Mouse (Mus musculus) bone marrow, adult 2 months (tissue): ENCODE measurements around the gene Zdhhc17. TPM values are rescaled to one million over a fixed set of nuclear protein-coding genes. Genes with fewer than 3 reads are reported as not detected.
A peak's percentile ranks its signal among the peaks of the same experiment; 100 is the strongest.

Experiments
- H3K27ac ChIP-seq: fragments of 200-500 bp; 2 replicates; pipeline ENCODE4 v1.5.1; 2012; ENCODE audit warnings: low read depth, mild to moderate bottlenecking, control low read depth, inconsistent platforms, low read length; ENCODE audit not compliant: control insufficient read depth, poor library complexity, insufficient read depth
- H3K4me1 ChIP-seq: fragments of 200-500 bp; 2 replicates; pipeline ENCODE4 v1.6.1; 2011; ENCODE audit warnings: low read length; ENCODE audit not compliant: control insufficient read depth, insufficient read depth
- H3K4me3 ChIP-seq: fragments of 200-500 bp; replicated peaks from 2 replicates; pipeline ENCODE3; 2011; ENCODE audit warnings: mild to moderate bottlenecking, low read depth, low read length, control low read depth; ENCODE audit not compliant: control insufficient read depth
- CTCF ChIP-seq: fragments of 200-500 bp; IDR thresholded peaks from 2 replicates; pipeline ENCODE4 v1.5.1; 2011; ENCODE audit warnings: low read length, control low read depth; ENCODE audit not compliant: control insufficient read depth, insufficient read depth
- POLR2A ChIP-seq: fragments of 200-500 bp; IDR thresholded peaks from 2 replicates; pipeline ENCODE4 v1.6.1; 2011; ENCODE audit warnings: low read depth, mild to moderate bottlenecking, control low read depth, low read length, borderline replicate concordance; ENCODE audit not compliant: control insufficient read depth
- WGBS: fragments of 180-500 bp; shearing (Covaris S2); methylation state at CpG from one replicate; pipeline ENCODE4 v1.1.7; 2018; 5-methylcytosine and 5-hydroxymethylcytosine counted together
- polyA plus RNA-seq: library from polyadenylated mRNA; stranded (reverse); fragments of >200 nt; gene quantifications from 2 replicates; pipeline ENCODE4 v1.2.4, GENCODE M21; 2011; ENCODE audit warnings: low replicate concordance; ENCODE audit not compliant: missing spikeins, insufficient read depth, insufficient read length

Gene Zdhhc17
- polyA plus RNA-seq, result 4.6 and 9.4 TPM in 2 replicates

DNA sequence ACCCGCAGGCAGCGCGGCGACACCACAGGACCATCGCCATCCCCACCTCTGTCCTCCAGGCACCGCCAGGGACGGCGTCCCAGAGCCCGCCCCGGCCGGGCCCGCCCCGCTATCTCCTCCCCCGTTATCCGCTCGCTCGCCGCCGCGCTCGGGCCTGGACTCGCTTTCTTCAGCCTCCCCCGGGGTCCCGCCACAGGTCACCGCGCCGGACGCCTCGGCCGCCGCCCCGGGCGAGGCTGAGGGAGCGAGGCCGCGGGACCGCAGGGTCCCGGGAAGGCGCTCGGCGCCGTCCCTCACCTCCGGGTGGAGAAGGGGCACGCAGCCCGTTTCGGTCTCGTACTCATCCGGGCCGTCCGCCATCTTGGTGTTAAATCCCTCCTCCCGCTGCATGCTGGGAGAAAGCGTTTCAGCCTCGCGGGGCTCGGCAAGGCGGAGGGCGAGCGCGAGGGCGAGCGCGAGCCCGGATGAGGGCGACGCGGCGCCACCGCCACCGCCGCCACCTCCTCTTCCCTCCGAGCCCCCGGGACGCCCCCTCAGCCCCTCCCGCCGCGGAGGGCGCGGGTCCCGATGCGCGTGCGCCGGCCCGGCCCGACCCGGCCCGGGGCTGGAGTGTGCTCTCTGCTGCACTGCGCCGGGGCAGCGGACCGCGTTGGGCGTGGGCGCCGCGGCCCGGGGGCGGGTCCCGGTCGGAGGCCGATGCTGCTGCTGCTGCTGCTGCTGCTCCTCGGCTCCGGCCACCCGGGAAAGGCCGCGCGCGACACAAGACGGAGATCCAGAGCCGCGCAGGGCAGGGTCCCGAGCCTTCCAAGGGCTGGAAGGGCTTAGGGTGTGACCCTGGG is at the start of gene Zdhhc17:
TSS of gene Zdhhc17 (minus strand) at position 500 of the 839 bp plus-strand sequence.
- under 1% methylated on average over 111 of the region's 112 CpGs for WGBS
- peak; percentile 91 for TF ChIP-seq POLR2A
- no peak for TF ChIP-seq CTCF
- peaks cover 2% of the 10 kb centered on the region; the same call in 1 of the 2 replicates for H3K4me1 ChIP-seq
- peak within 1 kb of the TSS; percentile 96 for H3K4me3 ChIP-seq
- peak within 1 kb of the TSS; percentile 99 for H3K27ac ChIP-seq

DNA sequence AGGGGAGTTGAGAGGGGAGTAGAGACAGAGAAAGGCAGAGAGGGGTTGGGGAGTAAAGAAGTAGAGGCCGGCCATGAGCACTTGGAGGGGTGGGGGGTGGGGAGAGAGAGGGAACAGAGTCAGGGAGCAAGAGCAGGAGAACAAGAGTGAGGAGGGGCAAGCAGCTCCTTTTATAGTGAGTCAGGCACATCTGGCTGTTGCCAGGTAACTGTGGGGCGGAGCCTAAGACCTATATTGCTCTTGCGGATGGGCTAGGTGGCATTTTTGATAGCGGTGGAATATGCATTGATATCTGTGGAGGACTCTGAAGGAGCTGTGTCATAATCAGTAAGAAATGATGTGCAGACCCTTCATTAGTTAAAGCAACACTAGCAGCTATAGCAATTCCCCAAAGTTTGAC is 45.8 kb upstream of the Zdhhc17 start:
- H3K4me3 ChIP-seq, result no peak overlapping the region
- no peak overlapping the region for H3K27ac ChIP-seq
- no peak for TF ChIP-seq CTCF
- no peak for TF ChIP-seq POLR2A
- no peaks in the 10 kb centered on the region; the same call in 1 of the 2 replicates for H3K4me1 ChIP-seq
- WGBS, result 83% methylated on average over 4 of the region's 4 CpGs

DNA sequence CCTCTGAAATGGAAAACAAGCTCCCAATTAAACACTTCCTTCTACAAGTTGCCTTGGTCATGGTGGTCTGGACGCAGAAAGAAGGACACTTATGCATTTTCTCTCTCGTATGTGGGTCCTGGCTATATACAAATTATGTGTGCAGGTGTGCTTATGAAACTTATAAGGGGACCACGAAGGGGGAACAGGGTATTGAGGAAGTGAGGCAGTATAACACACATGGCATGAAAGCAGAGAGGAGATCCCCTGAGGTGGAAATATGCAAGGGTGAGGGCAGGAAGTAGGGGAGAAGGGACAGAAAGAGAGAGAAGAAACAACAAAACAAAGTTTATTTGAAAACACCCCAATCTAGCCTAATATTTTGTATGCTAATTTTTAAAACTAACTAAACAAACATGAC is 41.7 kb upstream of the Zdhhc17 start:
- TF ChIP-seq CTCF (no peak), POLR2A (no peak)
- WGBS, result 34% methylated on average over 3 of the region's 3 CpGs
- Histone ChIP-seq H3K27ac (no peak overlapping the region; the same call in 1 of the 2 replicates), H3K4me3 (no peak overlapping the region), H3K4me1 (no peaks in the 10 kb centered on the region; the same call in 1 of the 2 replicates)

DNA sequence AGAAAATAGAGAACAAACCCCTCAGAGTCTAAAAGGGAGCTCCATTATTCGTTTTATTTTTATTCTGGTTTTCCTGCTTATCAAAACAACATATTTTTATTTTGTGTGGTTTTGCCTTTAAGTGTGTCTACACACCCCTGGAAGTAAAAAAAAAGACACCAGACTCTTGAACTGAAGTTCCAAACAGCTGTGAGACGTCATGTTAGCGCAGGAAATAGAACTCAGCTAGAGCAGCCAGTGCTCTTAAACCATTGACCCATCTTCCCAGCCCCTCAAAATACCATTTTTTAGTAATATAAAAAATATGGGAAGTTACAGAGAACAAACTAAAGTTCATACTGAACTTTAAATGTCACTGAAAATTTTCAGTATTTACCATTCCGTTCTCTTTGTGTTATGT is 40.6 kb upstream of the Zdhhc17 start:
- H3K4me1 ChIP-seq, result no peaks in the 10 kb centered on the region; the same call in 1 of the 2 replicates
- 37% methylated on average over 4 of the region's 4 CpGs for WGBS
- no peak overlapping the region for H3K27ac ChIP-seq
- TF ChIP-seq POLR2A (no peak), CTCF (no peak)
- H3K4me3 ChIP-seq, result no peak overlapping the region

DNA sequence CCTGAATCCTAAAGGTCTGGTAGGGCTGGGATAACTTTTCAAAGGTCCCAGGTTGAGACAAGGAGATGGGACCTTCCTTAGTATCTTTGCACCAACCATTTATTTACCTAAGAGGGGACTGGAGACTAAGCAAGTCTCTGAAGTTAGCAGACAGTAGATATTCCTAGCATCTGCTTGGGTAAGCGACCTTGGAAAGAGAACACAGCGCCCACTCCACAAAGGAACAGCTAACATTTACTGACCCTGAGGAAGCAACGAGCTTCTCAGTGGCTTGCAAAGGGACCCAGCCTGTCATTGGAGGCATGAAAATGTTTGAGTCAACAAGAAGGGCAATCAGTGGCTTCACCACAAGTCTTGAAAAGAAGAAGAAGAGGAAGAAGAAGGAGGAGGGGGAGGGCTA is 40.1 kb upstream of the Zdhhc17 start:
- no peak overlapping the region for H3K4me3 ChIP-seq
- no peaks in the 10 kb centered on the region; the same call in 1 of the 2 replicates for H3K4me1 ChIP-seq
- 48% methylated on average over 3 of the region's 3 CpGs for WGBS
- H3K27ac ChIP-seq, result no peak overlapping the region
- TF ChIP-seq CTCF (no peak), POLR2A (no peak)

DNA sequence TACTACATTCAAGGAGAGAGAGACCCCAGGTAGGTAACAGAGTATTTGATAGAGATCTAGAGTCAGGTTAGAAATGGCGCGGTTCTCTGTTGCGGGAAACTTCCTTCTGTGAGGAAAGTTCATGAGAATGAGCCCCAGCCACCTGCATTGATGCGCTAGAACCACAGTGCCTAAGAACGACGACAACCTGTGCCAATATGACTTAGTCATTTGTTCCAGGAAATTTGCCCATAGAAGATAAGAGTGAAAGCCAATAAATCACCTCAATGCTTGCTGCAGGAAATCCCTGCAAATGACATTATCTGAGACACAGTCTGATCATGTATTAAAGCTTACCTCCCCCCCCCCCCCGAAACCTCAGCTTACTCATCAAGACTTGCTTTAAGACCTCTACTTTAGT is 38.0 kb upstream of the Zdhhc17 start:
- 10% methylated on average over 7 of the region's 7 CpGs for WGBS
- TF ChIP-seq POLR2A (no peak), CTCF (no peak)
- Histone ChIP-seq H3K4me3 (no peak overlapping the region), H3K4me1 (no peaks in the 10 kb centered on the region; the same call in 1 of the 2 replicates), H3K27ac (no peak overlapping the region)

DNA sequence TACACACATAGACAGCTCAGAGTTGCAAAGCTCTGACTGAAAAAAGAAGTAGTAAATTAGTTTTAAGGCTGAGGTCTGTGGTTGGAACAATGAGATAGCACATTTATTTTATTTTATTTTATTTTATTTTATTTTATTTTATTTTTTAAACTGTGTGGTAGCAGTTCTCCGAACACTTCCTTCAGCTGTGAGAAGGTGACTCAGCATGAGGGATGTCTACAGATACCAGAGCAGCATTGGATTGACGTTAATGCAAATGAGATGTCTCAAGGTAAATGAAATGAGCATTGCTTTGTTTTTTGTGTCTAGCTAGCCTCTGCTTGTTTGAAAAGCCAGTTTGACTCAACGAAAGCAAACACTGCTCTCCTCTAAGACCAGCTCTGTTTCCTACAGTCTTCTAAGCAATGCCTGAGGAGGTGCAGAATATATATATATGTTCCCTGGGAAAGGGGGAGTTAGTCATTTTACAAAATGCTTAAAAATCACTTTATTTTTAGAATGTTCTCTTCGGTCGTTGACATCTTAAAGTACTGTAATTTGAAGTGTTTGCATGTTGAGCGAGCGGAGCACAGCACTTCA is 30.2 kb upstream of the Zdhhc17 start:
- Histone ChIP-seq H3K27ac (no peak overlapping the region), H3K4me3 (no peak overlapping the region), H3K4me1 (no peaks in the 10 kb centered on the region)
- WGBS, result 54% methylated on average over 7 of the region's 7 CpGs
- TF ChIP-seq CTCF, result no peak
- TF ChIP-seq POLR2A, result no peak

DNA sequence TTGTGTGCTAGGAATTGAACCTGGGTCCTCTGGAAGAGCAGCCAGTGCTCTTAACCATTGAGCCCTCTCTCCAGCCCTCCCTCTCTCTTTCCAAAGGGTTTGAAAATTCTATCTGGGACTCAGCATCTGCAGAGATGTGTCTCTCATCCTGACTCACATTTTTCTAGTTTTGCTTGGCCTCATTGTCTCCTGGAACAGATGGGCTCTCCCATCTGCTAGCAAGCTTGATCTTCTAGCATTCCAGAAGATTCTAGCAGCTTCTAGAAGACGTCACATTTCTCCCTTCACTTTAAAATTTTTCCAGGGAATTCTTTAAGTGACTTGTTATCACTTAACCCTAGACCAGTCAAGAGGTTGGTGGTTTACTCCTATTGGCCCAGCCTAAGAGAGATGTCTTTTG is 26.9 kb upstream of the Zdhhc17 start:
- WGBS, result 82% methylated on average over 1 of the region's 1 CpGs
- Histone ChIP-seq H3K4me3 (no peak overlapping the region), H3K4me1 (no peaks in the 10 kb centered on the region), H3K27ac (no peak overlapping the region)
- TF ChIP-seq CTCF, result no peak
- no peak for TF ChIP-seq POLR2A

DNA sequence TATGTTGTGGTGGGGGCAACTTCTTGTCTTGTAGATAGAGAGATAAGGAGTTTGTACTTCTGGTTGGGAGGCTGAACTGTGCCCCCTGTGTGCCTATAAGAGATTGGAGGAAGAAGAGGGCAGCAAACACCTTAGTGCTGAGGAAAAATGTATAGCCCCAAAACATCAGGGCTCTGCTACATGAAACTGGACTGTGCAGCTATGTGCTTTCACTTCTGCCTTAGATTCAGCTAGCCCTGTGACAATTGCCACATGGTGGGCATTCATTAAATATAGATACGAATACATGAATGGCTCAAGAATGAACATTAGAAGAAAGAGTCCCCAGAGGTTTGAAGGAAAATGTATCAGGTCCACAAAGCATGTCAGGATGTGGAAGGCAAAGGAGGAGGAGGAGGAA is 25.2 kb upstream of the Zdhhc17 start:
- Histone ChIP-seq H3K4me3 (no peak overlapping the region), H3K4me1 (no peaks in the 10 kb centered on the region; the same call in 1 of the 2 replicates), H3K27ac (no peak overlapping the region)
- WGBS, result 59% methylated on average over 1 of the region's 1 CpGs
- TF ChIP-seq POLR2A, result no peak
- TF ChIP-seq CTCF, result no peak
